Mouse (Mus musculus) cortical plate, adult 2 months (tissue): ENCODE data around the gene V1ra8.

ENCODE experiments used
- CTCF ChIP-seq: fragments of 200-500 bp; IDR thresholded peaks from 2 replicates; pipeline ENCODE4 v1.5.1; 2011; ENCODE audit warnings: mild to moderate bottlenecking, control low read depth, low read length; ENCODE audit not compliant: insufficient read depth; ENCODE audit errors: extremely low read depth
- POLR2A ChIP-seq: fragments of 200-500 bp; IDR thresholded peaks from 2 replicates; pipeline ENCODE4 v1.6.1; 2011; ENCODE audit warnings: mild to moderate bottlenecking, low read length, control low read depth; ENCODE audit not compliant: insufficient read depth; ENCODE audit errors: extremely low read depth

DNA sequence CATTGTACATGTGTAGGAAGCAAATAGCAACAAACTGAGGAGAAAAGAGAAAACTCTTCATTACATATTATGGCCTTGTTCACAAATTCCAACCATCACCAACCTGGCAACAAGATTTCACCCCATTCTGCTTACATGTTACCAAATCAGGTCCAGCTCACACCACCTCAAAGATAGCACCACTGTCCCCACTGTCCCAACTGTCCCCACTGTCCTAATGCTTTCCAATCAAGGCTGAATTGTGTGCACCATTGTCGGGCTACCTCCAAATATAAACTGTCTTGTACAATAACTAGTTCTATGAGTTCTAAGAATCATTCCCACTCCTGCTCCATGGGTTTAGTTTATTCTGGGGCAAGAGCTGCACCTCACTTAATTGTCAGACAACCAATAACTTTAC, 21.7 kb downstream of the V1ra8 start, which contains the start of gene Vmn1r53:
- TF ChIP-seq CTCF: no peak
- TF ChIP-seq POLR2A: no peak
